Mouse (Mus musculus) heart, adult 2 months (tissue): ENCODE measurements around the gene Arhgef19.

Experiments
- CTCF ChIP-seq: fragments of 200-600 bp; IDR thresholded peaks from 2 replicates; pipeline ENCODE4 v1.8.1; 2022; ENCODE audit warnings: antibody characterized with exemption, mild to moderate bottlenecking, moderate library complexity
- EP300 ChIP-seq: fragments of 200-500 bp; IDR thresholded peaks from 2 replicates; pipeline ENCODE4 v1.6.1; 2011; ENCODE audit warnings: low read depth, low read length, control low read depth; ENCODE audit not compliant: insufficient read depth
- POLR2A ChIP-seq: fragments of 200-500 bp; IDR thresholded peaks from 2 replicates; pipeline ENCODE4 v1.6.1; 2011; ENCODE audit warnings: mild to moderate bottlenecking, low read depth, low read length, control low read depth; ENCODE audit not compliant: insufficient read depth

- TF ChIP-seq CTCF (peak; percentile 22; the same call in 1 of the 2 replicates), EP300 (no peak), POLR2A (no peak)
Observed at GRCm38 (mm10) chr4:141269080-141269479, 29.8 kb downstream of the Arhgef19 start.
